Mouse (Mus musculus): ENCODE data around the gene Trim25. TPM values are rescaled to one million over a fixed set of nuclear protein-coding genes. Genes with fewer than 3 reads are reported as not detected.
A peak's percentile ranks its signal among the peaks of the same experiment; 100 is the strongest.
"Not testable (repeated sequence)": the region's sequence is repeated elsewhere in the genome, so short reads cannot be mapped to it uniquely, and the experiment has no call there.

Trim25 gene
- polyA plus RNA-seq, 1 experiment: 6.3 TPM

DNA sequence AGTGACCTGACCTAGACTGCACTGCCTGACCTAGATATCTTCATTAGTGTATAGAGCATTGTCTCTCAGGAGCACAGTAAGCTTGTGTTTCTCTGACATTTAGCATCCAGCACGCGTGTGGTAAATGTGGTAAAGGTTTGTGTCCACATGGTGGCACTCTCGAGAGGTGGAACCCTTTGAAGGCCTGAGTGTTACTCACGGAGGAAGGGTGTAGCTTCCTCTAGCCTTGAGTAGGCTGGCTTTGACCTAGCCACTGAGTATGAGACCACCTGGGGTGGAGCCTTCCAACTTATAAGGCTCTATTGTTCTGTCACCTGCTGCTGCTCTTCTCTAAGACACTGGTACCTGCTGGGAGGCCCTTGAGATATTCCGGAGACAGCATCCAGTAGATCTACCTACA, 5.6 kb upstream of the Trim25 start:
- Histone ChIP-seq H3K27me3 (replicated peaks) (no peaks in the 10 kb centered on the region), H3K4me1 (peaks cover 39% of the 10 kb centered on the region), H3K4me3 (replicated peaks) (no peak overlapping the region), H3K9me3 (no peaks in the 10 kb centered on the region), H3K36me3 (replicated peaks; ENCODE audit: low read length) (peaks cover 13% of the 10 kb centered on the region)
- no peak for TF ChIP-seq GATA1 (IDR thresholded peaks at IDR 0.05; ENCODE audit: borderline replicate concordance, low read length)
- TF ChIP-seq FLI1 (IDR thresholded peaks at IDR 0.05; ENCODE audit: low read length): no peak

DNA sequence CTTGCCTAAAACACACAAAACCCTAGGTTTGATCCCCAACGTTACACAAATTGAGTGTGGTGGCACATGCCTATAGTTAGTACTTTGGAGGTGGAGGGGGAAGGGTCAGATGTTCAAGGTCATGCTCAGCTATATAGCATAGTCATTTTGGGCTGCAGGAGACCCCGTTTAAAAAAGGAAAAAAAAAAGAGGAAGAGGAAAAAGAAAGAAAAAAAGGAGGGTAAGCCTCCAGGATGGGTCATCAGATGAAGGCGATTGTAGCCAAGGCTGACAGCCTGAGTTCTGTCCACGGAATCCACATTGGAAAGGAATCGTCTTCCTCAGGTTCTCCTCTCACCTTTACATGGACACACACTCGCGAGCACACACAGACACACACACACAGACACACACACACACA, 4.7 kb upstream of the Trim25 start:
- Histone ChIP-seq H3K36me3 (replicated peaks; ENCODE audit: low read length) (peaks cover 9% of the 10 kb centered on the region), H3K9me3 (no peaks in the 10 kb centered on the region)
- no peak for TF ChIP-seq FLI1 (IDR thresholded peaks at IDR 0.05; ENCODE audit: low read length)
- no peak for TF ChIP-seq GATA1 (IDR thresholded peaks at IDR 0.05; ENCODE audit: borderline replicate concordance, low read length)

DNA sequence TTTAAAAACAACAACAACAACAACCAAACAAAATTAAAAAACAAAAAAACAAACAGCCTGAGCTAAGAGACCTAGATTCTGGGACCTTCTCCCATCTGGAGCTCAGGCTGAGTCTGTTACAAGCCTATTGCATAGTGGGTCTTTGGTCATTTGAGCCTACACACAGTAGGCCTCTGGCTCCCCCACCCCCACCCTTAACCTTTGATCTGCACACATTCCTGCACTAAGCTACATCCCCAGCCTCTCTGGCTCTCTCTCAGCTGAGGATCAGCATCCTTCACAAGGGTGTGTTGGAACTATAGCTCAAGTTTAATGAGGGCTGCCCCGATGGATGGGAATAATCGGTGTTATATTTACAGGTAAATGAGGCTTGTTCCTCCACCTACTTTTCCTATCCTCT, 3.6 kb upstream of the Trim25 start:
- Histone ChIP-seq H3K9me3 (no peaks in the 10 kb centered on the region), H3K4me3 (replicated peaks) (no peak overlapping the region), H3K36me3 (replicated peaks; ENCODE audit: low read length) (peaks cover 7% of the 10 kb centered on the region), H3K4me1 (peaks cover 56% of the 10 kb centered on the region), H3K27me3 (replicated peaks) (no peaks in the 10 kb centered on the region)
- no peak for TF ChIP-seq FLI1 (IDR thresholded peaks at IDR 0.05; ENCODE audit: low read length)
- TF ChIP-seq GATA1 (IDR thresholded peaks at IDR 0.05; ENCODE audit: borderline replicate concordance, low read length): no peak

More for the DNA sequence above, 4.7 kb upstream of the Trim25 start:
- peaks cover 44% of the 10 kb centered on the region for H3K4me1 ChIP-seq
- no peaks in the 10 kb centered on the region for H3K27me3 ChIP-seq (replicated peaks)
- H3K4me3 ChIP-seq (replicated peaks): no peak overlapping the region

DNA sequence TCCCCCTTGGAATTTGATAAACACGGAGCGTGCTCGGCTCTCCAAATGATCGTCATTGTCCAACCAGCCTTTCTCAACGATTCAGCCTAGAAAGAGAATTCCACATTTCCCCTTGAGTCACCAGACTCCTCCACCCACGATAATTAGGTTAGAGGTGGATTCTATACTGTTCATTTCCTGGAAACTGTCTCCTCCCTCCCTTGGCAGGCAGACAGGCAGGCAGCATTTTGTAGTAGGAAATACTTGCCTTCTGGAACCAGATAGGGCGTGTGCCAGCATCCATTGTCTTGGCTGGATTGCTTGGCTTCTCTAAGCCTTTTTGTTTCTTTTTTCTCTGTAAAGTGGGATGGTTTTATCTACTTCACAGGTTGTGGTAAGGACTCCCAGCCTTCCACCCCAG, 2.7 kb upstream of the Trim25 start:
- peaks cover 4% of the 10 kb centered on the region for H3K36me3 ChIP-seq (replicated peaks; ENCODE audit: low read length)
- H3K27me3 ChIP-seq (replicated peaks): no peaks in the 10 kb centered on the region
- TF ChIP-seq GATA1 (IDR thresholded peaks at IDR 0.05; ENCODE audit: borderline replicate concordance, low read length): no peak
- TF ChIP-seq FLI1 (IDR thresholded peaks at IDR 0.05; ENCODE audit: low read length): no peak
- H3K4me1 ChIP-seq: peaks cover 64% of the 10 kb centered on the region
- peak overlapping the region; percentile 12 for H3K4me3 ChIP-seq (replicated peaks)
- no peaks in the 10 kb centered on the region for H3K9me3 ChIP-seq

DNA sequence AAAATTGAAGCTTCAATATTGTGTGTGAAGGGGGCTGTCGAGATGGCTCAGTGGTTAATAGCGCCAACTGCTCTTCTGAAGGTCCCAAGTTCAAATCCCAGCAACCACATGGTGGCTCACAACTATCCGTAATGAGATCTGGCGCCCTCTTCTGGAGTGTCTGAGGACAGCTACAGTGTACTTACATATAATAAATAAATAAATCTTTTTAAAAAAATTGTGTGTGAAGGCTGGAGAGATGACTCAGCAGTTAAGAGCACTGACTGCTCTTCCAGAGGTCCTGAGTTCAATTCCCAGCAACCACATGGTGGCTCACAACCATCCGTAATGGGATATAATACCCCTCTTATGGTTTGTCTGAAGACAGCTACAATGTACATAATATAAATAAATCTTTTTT, 1.8 kb upstream of the Trim25 start:
- H3K4me3 ChIP-seq (replicated peaks); H3K36me3 ChIP-seq (replicated peaks; ENCODE audit: low read length); H3K9me3 ChIP-seq; H3K27me3 ChIP-seq (replicated peaks): not testable (repeated sequence)
- peaks cover 73% of the 10 kb centered on the region for H3K4me1 ChIP-seq

DNA sequence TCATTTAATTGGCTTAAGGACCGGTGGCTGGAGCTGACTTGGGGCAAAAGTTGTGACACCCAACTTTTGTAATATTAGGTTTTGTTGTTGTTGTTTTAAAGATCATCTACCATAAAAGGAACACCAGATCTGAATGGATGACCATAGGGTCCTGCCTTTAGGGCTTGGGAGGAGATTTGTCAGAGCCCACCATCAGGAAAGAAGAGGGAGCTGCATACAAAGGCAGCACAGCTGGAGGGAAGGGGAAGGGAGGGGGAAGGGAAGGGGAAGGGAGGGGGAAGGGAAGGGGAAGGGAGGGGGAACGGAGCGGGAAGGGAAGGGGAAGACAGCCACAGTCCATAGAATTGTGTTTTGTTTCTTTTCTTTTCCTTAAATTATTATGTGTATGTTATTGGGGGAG, 770 bp upstream of the Trim25 start:
- Histone ChIP-seq H3K36me3 (replicated peaks; ENCODE audit: low read length) (peaks cover 20% of the 10 kb centered on the region), H3K4me1 (peaks cover 83% of the 10 kb centered on the region), H3K9me3 (no peaks in the 10 kb centered on the region), H3K4me3 (replicated peaks) (peak overlapping the region; percentile 100), H3K27me3 (replicated peaks) (no peaks in the 10 kb centered on the region)
- TF ChIP-seq GATA1 (IDR thresholded peaks at IDR 0.05; ENCODE audit: borderline replicate concordance, low read length) (no peak), FLI1 (IDR thresholded peaks at IDR 0.05; ENCODE audit: low read length) (no peak)

DNA sequence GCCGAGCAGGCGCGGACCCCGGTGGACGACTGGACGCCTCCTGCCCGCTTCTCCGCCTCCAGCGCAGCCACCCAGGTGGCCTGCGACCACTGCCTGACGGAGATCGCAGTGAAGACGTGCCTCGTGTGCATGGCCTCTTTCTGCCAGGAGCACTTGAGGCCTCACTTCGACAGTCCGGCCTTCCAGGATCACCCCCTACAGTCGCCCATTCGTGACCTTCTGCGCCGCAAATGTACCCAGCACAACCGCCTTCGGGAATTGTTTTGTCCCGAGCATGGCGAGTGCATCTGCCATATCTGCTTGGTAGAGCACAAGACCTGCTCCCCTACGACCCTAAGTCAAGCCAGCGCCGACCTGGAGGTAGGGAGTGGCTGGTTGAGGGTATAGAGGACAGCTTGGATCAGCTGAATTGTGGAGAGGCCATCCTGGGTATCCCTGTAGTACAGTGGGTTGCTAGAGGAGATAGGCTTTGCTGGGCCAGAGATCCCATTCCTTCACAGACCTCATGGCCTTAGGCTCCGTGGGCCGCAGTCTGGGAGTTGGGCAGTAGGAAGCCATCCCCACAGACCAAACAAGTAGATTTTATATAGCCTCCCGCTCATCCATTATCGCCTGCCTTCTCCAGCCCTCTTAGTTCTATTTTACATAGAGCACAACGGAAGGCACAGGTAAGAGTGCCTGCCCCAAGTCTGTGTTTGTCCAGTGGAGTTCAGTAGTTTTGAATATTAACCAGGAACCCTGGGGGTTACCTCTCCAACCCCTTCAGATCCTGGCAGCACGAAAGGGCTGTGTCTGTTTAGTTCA, 749 bp downstream of the Trim25 start:
- no peak for TF ChIP-seq GATA1 (IDR thresholded peaks at IDR 0.05; ENCODE audit: borderline replicate concordance, low read length)
- TF ChIP-seq FLI1 (IDR thresholded peaks at IDR 0.05; ENCODE audit: low read length): no peak
- Histone ChIP-seq H3K27me3 (replicated peaks) (no peaks in the 10 kb centered on the region), H3K36me3 (replicated peaks; ENCODE audit: low read length) (peaks cover 35% of the 10 kb centered on the region), H3K9me3 (no peaks in the 10 kb centered on the region), H3K4me3 (replicated peaks) (peak overlapping the region; percentile 100), H3K4me1 (peaks cover 84% of the 10 kb centered on the region)

DNA sequence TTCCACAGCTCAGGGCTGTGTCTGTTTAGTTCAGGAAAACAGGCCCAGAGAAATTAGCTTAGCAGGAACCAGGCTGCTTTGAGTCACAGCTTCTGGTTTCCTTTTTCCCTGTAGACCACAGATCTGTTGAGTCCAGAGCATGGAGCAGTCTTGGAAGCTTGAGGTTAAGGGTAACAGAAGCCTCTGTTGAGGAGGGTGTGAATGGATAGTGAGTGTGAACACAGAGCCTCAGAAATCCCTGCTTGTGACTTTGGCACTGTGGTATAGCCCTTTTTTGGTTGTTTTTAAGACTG, 1.3 kb downstream of the Trim25 start:
- peak overlapping the region; percentile 100 for H3K4me3 ChIP-seq (replicated peaks)
- peaks cover 85% of the 10 kb centered on the region for H3K4me1 ChIP-seq
- H3K27me3 ChIP-seq (replicated peaks): no peaks in the 10 kb centered on the region
- peaks cover 40% of the 10 kb centered on the region for H3K36me3 ChIP-seq (replicated peaks; ENCODE audit: low read length)
- TF ChIP-seq GATA1 (IDR thresholded peaks at IDR 0.05; ENCODE audit: borderline replicate concordance, low read length): no peak
- no peaks in the 10 kb centered on the region for H3K9me3 ChIP-seq

DNA sequence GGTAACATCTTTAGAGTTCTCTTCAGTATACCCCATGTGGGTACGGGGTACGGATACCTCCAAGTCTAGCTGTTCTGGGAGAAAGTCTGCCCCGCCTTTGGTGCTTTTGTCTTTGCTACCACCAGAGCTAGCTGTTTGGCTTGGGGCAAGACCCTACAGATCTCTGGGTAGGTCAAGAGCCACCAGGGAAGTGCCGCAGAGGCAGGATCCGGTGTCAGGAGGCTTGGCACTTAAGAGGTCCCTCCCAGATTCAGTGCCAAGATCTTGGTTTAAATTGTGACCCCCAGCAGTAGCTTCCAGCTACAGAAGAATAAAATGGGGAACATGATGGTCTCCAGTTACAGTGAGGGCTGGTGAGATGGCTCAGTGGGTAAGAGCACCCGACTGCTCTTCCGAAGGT, 2.4 kb downstream of the Trim25 start:
- Histone ChIP-seq H3K4me3 (replicated peaks) (peak overlapping the region; percentile 100), H3K4me1 (peaks cover 82% of the 10 kb centered on the region), H3K9me3 (no peaks in the 10 kb centered on the region), H3K36me3 (replicated peaks; ENCODE audit: low read length) (peaks cover 51% of the 10 kb centered on the region), H3K27me3 (replicated peaks) (no peaks in the 10 kb centered on the region)
- TF ChIP-seq GATA1 (IDR thresholded peaks at IDR 0.05; ENCODE audit: borderline replicate concordance, low read length): no peak

DNA sequence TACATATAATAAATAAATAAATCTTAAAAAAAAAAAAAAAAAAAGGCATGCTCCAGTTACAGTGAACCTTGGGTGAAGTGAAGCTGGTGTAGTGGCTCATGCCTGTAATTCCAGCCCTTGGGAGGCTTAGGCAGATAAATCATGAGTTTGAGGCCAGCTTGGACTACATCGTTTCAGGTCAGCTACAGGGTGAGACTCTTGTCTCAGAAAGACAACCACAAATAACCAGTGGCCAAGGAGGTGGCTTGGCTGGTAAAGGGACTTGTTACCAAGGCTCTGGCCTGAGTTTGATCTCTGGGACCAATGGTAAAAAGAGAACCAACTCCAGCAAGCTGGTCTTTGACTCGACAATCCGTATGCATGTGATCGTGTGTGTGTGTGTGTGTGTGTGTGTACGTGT, 2.9 kb downstream of the Trim25 start:
- H3K4me1 ChIP-seq: peaks cover 78% of the 10 kb centered on the region
- H3K36me3 ChIP-seq (replicated peaks; ENCODE audit: low read length): peaks cover 54% of the 10 kb centered on the region
- TF ChIP-seq FLI1 (IDR thresholded peaks at IDR 0.05; ENCODE audit: low read length): no peak
- TF ChIP-seq GATA1 (IDR thresholded peaks at IDR 0.05; ENCODE audit: borderline replicate concordance, low read length): no peak

DNA sequence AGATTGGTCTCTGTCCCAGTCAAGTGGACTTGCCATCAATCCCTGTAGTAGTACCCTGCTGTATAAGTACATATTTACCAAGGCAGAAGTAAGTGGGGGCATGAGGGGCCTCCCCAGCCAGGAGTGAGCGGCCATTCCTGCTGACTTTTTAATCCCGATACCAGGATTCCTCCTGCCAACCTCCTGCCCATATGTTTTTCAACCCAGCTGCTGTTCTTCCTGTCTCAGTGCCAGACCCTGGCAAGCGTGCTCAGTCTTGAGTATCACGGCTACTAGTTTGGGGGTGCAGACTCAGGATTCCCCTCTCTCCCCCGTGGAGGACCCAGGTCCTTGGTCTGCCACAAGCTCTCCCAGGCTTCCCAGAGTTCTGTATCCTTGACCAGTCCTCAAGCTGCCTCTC, 3.4 kb downstream of the Trim25 start:
- TF ChIP-seq FLI1 (IDR thresholded peaks at IDR 0.05; ENCODE audit: low read length) (no peak), GATA1 (IDR thresholded peaks at IDR 0.05; ENCODE audit: borderline replicate concordance, low read length) (no peak)
- H3K9me3 ChIP-seq: no peaks in the 10 kb centered on the region
- H3K27me3 ChIP-seq (replicated peaks): no peaks in the 10 kb centered on the region
- peaks cover 77% of the 10 kb centered on the region for H3K4me1 ChIP-seq
- peaks cover 59% of the 10 kb centered on the region for H3K36me3 ChIP-seq (replicated peaks; ENCODE audit: low read length)
- peak overlapping the region; percentile 85 for H3K4me3 ChIP-seq (replicated peaks)

More for the DNA sequence above, 2.9 kb downstream of the Trim25 start:
- peak overlapping the region; percentile 85 for H3K4me3 ChIP-seq (replicated peaks)
- no peaks in the 10 kb centered on the region for H3K27me3 ChIP-seq (replicated peaks)
- no peaks in the 10 kb centered on the region for H3K9me3 ChIP-seq

Measured in megakaryocyte, embryonic 14.5 days (primary cell).